Mouse (Mus musculus) intestine, embryonic 14.5 days (tissue): Measurements from ENCODE around the gene Ift80. TPM values are rescaled to one million over a fixed set of nuclear protein-coding genes. Genes with fewer than 3 reads are reported as not detected.

Experiments
- ATAC-seq: fragments of 200-750 bp; cut with Nextera tagmentation; replicated peaks from 2 replicates; pipeline ENCODE4 v1.8.0; 2017; ENCODE audit warnings: low read depth, moderate number of reproducible peaks, moderate TSS enrichment, moderate library complexity; ENCODE audit not compliant: low FRiP score, low TSS enrichment
- DNase-seq: peaks from one replicate; pipeline ENCODE4 v3.0.0-alpha.2; 2018; ENCODE audit warnings: low spot score
- H3K27ac ChIP-seq: fragments of 300-500 bp; sonication (generic); 2 replicates; pipeline ENCODE4 v1.5.1; 2014; ENCODE audit warnings: low read depth, mild to moderate bottlenecking, control low read depth
- H3K27me3 ChIP-seq: fragments of 300-500 bp; sonication (generic); replicated peaks from 2 replicates; pipeline ENCODE4 v1.6.1; 2014; ENCODE audit warnings: low read length, control low read depth; ENCODE audit not compliant: control insufficient read depth, insufficient read depth
- H3K36me3 ChIP-seq: fragments of 300-500 bp; sonication (generic); 2 replicates; pipeline ENCODE4 v1.6.1; 2014; ENCODE audit warnings: low read length, control low read depth; ENCODE audit not compliant: control insufficient read depth, insufficient read depth
- H3K4me1 ChIP-seq: fragments of 300-500 bp; sonication (generic); replicated peaks from 2 replicates; pipeline ENCODE4 v1.6.1; 2014; ENCODE audit warnings: low read length, control low read depth, mixed read lengths; ENCODE audit not compliant: control insufficient read depth, insufficient read depth
- H3K4me2 ChIP-seq: fragments of 300-500 bp; sonication (generic); 2 replicates; pipeline ENCODE4 v1.6.1; 2014; ENCODE audit warnings: low read length
- H3K4me3 ChIP-seq: fragments of 300-500 bp; sonication (generic); 2 replicates; pipeline ENCODE4 v1.5.1; 2014; ENCODE audit warnings: low read depth, low read length, control low read depth, mixed read lengths
- H3K9ac ChIP-seq: fragments of 300-500 bp; sonication (generic); 2 replicates; pipeline ENCODE4 v1.6.1; 2014; ENCODE audit warnings: mild to moderate bottlenecking, low read length
- H3K9me3 ChIP-seq: fragments of 300-500 bp; sonication (generic); 2 replicates; pipeline ENCODE4 v1.6.1; 2016; ENCODE audit warnings: low read length, control low read depth; ENCODE audit not compliant: control insufficient read depth
- WGBS: fragments of 180-500 bp; shearing (Covaris S2); extraction: QIAGEN DNeasy Blood & Tissue Kit; methylation state at CpG from one replicate; pipeline ENCODE4 v1.1.7; 2014; 5-methylcytosine and 5-hydroxymethylcytosine counted together
- polyA plus RNA-seq: library from polyadenylated mRNA; unstranded; fragments of >200 nt; fragmentation: Nextera tagmentation; extraction: Ambion mirVana; gene quantifications from 2 replicates; pipeline ENCODE4 v1.2.1, GENCODE M21; 2014

The Ift80 gene
- 12.5 and 15.3 TPM in 2 replicates for polyA plus RNA-seq

DNA sequence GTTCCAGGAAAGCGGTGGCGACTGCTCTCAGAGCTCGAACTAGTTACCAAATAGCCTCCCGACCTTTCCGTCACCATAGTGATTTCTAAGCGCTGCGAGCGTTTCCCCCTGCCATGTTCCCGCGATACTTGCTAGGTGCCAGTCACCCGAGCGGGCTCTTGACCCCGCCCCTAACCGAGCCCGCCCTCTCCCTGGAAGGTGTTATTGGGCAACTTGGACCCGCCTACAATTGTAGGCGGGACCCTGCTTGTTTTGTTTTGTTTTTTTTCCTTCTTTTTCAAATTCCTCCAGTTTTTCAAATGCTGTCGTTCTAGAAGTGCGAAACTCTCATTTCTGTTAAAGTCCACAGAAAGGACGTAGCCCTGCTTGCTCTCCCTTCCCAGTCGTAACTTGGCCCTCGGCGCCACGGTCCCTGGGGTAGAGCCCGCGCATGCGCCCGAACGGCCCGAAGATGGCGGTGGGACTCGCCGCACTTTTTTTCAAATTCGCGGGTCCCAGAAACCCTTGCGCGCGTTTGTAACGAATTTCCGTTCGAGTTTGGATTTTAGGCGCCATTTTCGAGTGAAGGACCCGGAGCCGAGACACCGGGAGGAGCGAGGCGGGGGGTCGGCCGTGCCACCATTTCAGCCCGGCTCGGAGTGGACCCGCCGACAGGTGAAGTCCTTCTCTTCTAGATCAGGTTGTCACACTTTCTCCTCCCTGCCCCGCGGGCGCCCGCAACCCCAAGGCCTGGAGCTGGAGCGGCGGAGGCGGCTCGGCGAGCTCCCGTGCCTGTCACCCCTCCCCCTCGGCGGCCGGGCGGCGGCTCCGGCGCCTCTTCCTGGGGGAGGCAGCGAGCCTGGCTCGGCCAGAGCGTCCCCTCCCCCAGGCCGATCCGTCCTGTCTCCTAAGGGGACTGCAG lies at the start of gene Ift80, which contains the start of gene Smc4:
Gene Ift80 (minus strand): TSS at position 134 of the 901 bp plus-strand sequence.
Gene Smc4 (plus strand): TSS at position 302 of the 901 bp plus-strand sequence.
- H3K4me2 ChIP-seq, result peak within 1 kb of the TSS; percentile 89
- under 1% methylated on average over 76 of the region's 76 CpGs for WGBS
- peak within 1 kb of the TSS; percentile 98 for H3K4me3 ChIP-seq
- H3K4me1 ChIP-seq, result peaks cover 18% of the 10 kb centered on the region
- peaks cover 5% of the 10 kb centered on the region for H3K36me3 ChIP-seq
- H3K9ac ChIP-seq, result peak within 1 kb of the TSS; percentile 94
- DNase-seq, result peak; percentile 98
- H3K9me3 ChIP-seq, result no peaks in the 10 kb centered on the region
- H3K27ac ChIP-seq, result peak within 1 kb of the TSS; percentile 87
- ATAC-seq, result peak; percentile 94
- H3K27me3 ChIP-seq, result no peaks in the 10 kb centered on the region

DNA sequence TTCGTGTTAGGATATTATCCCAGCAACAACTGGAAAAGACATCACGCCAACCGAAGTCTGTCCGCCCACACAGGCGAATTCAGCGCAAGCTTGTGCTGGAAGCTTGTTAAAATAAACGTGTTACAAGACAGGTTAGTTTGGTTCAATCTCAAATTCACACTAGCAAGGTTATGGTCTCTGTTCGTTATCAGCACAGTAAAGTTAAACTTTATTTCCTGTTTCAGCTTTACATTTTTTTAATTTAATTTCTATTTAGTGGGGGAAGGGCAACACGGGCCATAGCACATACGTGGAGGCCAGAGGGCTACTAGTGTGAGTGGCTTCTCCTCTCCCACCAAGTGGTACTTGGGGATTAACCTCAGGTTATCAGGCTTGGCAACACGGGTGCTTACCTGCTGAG lies 47.5 kb upstream of the Ift80 start:
- DNase-seq (no peak), ATAC-seq (no peak)
- no peaks in the 10 kb centered on the region for H3K27me3 ChIP-seq
- 90% methylated on average over 11 of the region's 11 CpGs for WGBS
- H3K27ac ChIP-seq, result no peak overlapping the region
- no peaks in the 10 kb centered on the region for H3K4me1 ChIP-seq
- H3K4me3 ChIP-seq, result no peak overlapping the region
- H3K9me3 ChIP-seq, result no peaks in the 10 kb centered on the region
- no peak overlapping the region for H3K9ac ChIP-seq
- H3K4me2 ChIP-seq, result no peak overlapping the region
- no peaks in the 10 kb centered on the region for H3K36me3 ChIP-seq

DNA sequence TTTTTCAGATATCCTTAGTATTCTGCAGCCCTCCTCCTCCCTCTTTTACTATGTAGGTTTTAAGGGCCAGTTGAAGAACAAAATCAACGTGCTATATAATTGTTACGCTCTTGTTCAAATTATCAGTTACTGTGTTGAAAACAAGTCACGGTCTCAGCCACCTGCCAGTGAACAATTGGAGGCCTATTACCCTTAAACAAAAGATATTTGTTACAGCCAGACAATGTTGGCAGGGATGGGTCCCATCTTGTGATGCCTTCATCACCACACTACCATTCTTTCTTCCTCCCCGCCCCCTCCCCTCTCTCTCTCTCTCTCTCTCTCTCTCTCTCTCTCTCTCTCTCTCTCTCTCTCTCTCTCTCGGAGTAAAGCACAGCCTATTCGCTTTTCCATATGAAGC lies 44.6 kb upstream of the Ift80 start:
- no peak overlapping the region for H3K4me3 ChIP-seq
- H3K4me1 ChIP-seq, result no peaks in the 10 kb centered on the region
- no peaks in the 10 kb centered on the region for H3K36me3 ChIP-seq
- DNase-seq, result no peak
- no peaks in the 10 kb centered on the region for H3K9me3 ChIP-seq
- no peaks in the 10 kb centered on the region for H3K27me3 ChIP-seq
- ATAC-seq, result no peak
- H3K9ac ChIP-seq, result no peak overlapping the region
- 85% methylated on average over 6 of the region's 6 CpGs for WGBS
- H3K27ac ChIP-seq, result no peak overlapping the region
- H3K4me2 ChIP-seq, result no peak overlapping the region

GRCm38 (mm10) chr3:69047684-69048083 lies 43.3 kb upstream of the Ift80 start:
- no peak overlapping the region for H3K27ac ChIP-seq
- 80% methylated on average over 4 of the region's 4 CpGs for WGBS

DNA sequence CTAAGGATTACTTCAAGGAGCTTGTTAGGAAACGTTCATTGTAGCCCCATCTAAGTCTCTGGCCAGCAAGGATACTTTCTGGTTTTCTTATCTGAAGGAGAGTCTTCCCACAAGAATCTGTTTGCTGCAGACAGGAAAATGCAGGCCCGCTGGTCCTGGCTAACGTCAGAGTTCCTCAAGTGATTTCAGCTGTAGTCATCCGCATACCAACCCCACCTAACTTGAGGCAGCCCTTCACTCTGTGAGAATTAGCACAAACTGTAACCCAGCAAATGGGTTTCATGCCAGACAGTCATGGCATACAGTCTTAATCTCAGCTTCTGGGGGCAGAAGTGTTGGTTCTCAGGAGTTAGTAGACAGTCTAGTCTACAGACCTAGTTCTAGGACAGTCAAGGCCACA lies 42.1 kb upstream of the Ift80 start:
- H3K4me3 ChIP-seq, result no peak overlapping the region
- H3K4me2 ChIP-seq, result no peak overlapping the region
- no peak for ATAC-seq
- DNase-seq, result no peak
- no peaks in the 10 kb centered on the region for H3K9me3 ChIP-seq
- no peak overlapping the region for H3K27ac ChIP-seq
- H3K36me3 ChIP-seq, result peaks cover 7% of the 10 kb centered on the region; the same call in 1 of the 2 replicates
- WGBS, result 34% methylated on average over 4 of the region's 4 CpGs
- H3K27me3 ChIP-seq, result no peaks in the 10 kb centered on the region
- H3K9ac ChIP-seq, result no peak overlapping the region
- H3K4me1 ChIP-seq, result 0 out of 2 replicates have a peak, but pooled peaks cover 2% of the 10 kb centered on the region

More at GRCm38 (mm10) chr3:69047684-69048083, 43.3 kb upstream of the Ift80 start:
- ATAC-seq (no peak), DNase-seq (no peak)
- Histone ChIP-seq H3K9me3 (no peaks in the 10 kb centered on the region), H3K27me3 (no peaks in the 10 kb centered on the region), H3K4me2 (no peak overlapping the region), H3K36me3 (peaks cover 7% of the 10 kb centered on the region; the same call in 1 of the 2 replicates), H3K9ac (no peak overlapping the region), H3K4me3 (no peak overlapping the region), H3K4me1 (0 out of 2 replicates have a peak, but pooled peaks cover 2% of the 10 kb centered on the region)

DNA sequence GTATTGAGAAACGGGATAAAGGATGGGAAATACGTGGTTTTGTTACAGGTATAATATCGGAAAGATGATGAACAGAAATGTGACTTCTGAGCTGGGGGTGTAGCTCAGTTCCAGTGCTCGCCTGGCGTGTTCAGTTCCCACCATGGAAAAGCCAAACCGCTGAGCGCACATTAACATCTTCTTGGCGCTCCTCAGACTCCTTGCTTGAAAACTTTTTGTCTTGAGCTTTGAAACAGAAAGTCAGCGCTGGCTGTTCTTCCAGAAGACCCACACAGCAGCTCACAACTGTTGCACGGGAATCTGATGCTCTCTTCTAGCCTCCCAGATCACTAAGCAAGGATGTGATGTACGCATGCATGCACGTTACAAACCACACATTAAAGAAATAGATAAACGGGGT lies 41.4 kb upstream of the Ift80 start:
- Histone ChIP-seq H3K4me2 (peak overlapping the region; percentile 86), H3K4me3 (peak overlapping the region; percentile 91), H3K36me3 (peaks cover 12% of the 10 kb centered on the region), H3K27ac (no peak overlapping the region), H3K27me3 (no peaks in the 10 kb centered on the region), H3K9ac (peak overlapping the region; percentile 84; the same call in 1 of the 2 replicates), H3K4me1 (0 out of 2 replicates have a peak, but pooled peaks cover 2% of the 10 kb centered on the region), H3K9me3 (no peaks in the 10 kb centered on the region)
- DNase-seq, result no peak
- ATAC-seq, result no peak
- WGBS, result 23% methylated on average over 13 of the region's 13 CpGs

DNA sequence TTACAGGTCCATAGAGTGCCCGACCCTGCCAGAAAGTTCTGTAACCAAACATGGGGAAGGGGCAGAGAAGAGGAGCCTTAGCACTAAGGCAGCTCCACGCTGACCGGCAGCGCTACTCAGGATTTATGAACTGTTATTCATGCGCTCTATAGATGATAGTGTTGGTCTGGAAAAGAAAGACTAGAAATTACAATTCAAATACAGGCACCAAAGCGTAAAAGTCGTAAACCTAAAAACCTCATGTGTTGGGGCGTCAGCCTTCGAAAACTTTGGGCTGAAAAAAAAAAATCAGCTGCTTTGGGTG lies 41.0 kb upstream of the Ift80 start:
- Histone ChIP-seq H3K27ac (peak overlapping the region; percentile 96), H3K4me3 (peak overlapping the region; percentile 91), H3K4me1 (0 out of 2 replicates have a peak, but pooled peaks cover 2% of the 10 kb centered on the region), H3K9ac (peak overlapping the region; percentile 84), H3K4me2 (peak overlapping the region; percentile 86), H3K27me3 (no peaks in the 10 kb centered on the region), H3K9me3 (no peaks in the 10 kb centered on the region), H3K36me3 (peaks cover 16% of the 10 kb centered on the region)
- ATAC-seq (no peak), DNase-seq (no peak)
- 4% methylated on average over 9 of the region's 9 CpGs for WGBS

GRCm38 (mm10) chr3:69044645-69045399 lies 40.5 kb upstream of the Ift80 start, which contains the start of gene Trim59:
TSS of gene Trim59 (minus strand) at chr3:69044755.
- H3K9ac ChIP-seq, result peak within 1 kb of the TSS; percentile 84
- DNase-seq (peak; percentile 93), ATAC-seq (peak; percentile 96)
- 0 out of 2 replicates have a peak, but pooled peaks cover 2% of the 10 kb centered on the region for H3K4me1 ChIP-seq
- under 1% methylated on average over 65 of the region's 80 CpGs for whole genome bisulfite sequencing
- peak within 1 kb of the TSS; percentile 96 for H3K27ac ChIP-seq
- no peaks in the 10 kb centered on the region for H3K9me3 ChIP-seq
- peak within 1 kb of the TSS; percentile 86 for H3K4me2 ChIP-seq
- H3K27me3 ChIP-seq, result no peaks in the 10 kb centered on the region
- H3K4me3 ChIP-seq, result peak within 1 kb of the TSS; percentile 91
- H3K36me3 ChIP-seq, result peaks cover 20% of the 10 kb centered on the region
